Mouse (Mus musculus) kidney, adult 2 months (tissue): ENCODE measurements around the gene Trmt1.

Experiments
- CTCF ChIP-seq: fragments of 200-500 bp; conservative IDR thresholded peaks from 2 replicates; pipeline ENCODE4 v1.5.1; 2011; ENCODE audit warnings: low read depth, mild to moderate bottlenecking, control low read depth, low read length, moderate library complexity, mixed read lengths; ENCODE audit not compliant: insufficient read depth, insufficient read length
- POLR2A ChIP-seq: fragments of 200-500 bp; IDR thresholded peaks from one replicate; pipeline ENCODE4 v1.6.1; 2011; ENCODE audit warnings: low read depth, low read length, control low read depth

- no peak for TF ChIP-seq POLR2A
- TF ChIP-seq CTCF, result no peak
These were observed 53.3 kb downstream of the Trmt1 start for GRCm38 (mm10) chr8:84739401-84739742.
